Mouse (Mus musculus) hindbrain, embryonic 16.5 days (tissue): ENCODE results near the gene Mrpl44. TPM values are rescaled to one million over a fixed set of nuclear protein-coding genes. Genes with fewer than 3 reads are reported as not detected.

Experiments used
- ATAC-seq: fragments of 200-750 bp; cut with Nextera tagmentation; 2 replicates; pipeline ENCODE4 v1.8.0; 2017; ENCODE audit warnings: moderate TSS enrichment, moderate library complexity
- H3K27ac ChIP-seq: fragments of 300-500 bp; sonication (generic); 2 replicates; pipeline ENCODE4 v1.5.1; 2014; ENCODE audit warnings: low read depth, mild to moderate bottlenecking, control low read depth, low read length, moderate library complexity
- H3K27me3 ChIP-seq: fragments of 300-500 bp; sonication (generic); replicated peaks from 2 replicates; pipeline ENCODE4 v1.6.1; 2014; ENCODE audit warnings: low read length; ENCODE audit not compliant: control insufficient read depth, insufficient read depth
- H3K36me3 ChIP-seq: fragments of 300-500 bp; sonication (generic); 2 replicates; pipeline ENCODE4 v1.6.1; 2014; ENCODE audit warnings: mild to moderate bottlenecking, low read length, moderate library complexity, mixed read lengths; ENCODE audit not compliant: control insufficient read depth, insufficient read depth
- H3K4me1 ChIP-seq: fragments of 300-500 bp; sonication (generic); 2 replicates; pipeline ENCODE4 v1.6.1; 2014; ENCODE audit warnings: low read depth, low read length; ENCODE audit not compliant: control insufficient read depth, insufficient read depth
- H3K4me2 ChIP-seq: fragments of 300-500 bp; sonication (generic); 2 replicates; pipeline ENCODE4 v1.6.1; 2014; ENCODE audit warnings: mild to moderate bottlenecking, low read length, control low read depth, moderate library complexity
- H3K4me3 ChIP-seq: fragments of 300-500 bp; sonication (generic); 2 replicates; pipeline ENCODE4 v1.5.1; 2014; ENCODE audit warnings: mild to moderate bottlenecking, low read length, control low read depth, moderate library complexity
- H3K9ac ChIP-seq: fragments of 300-500 bp; sonication (generic); 2 replicates; pipeline ENCODE4 v1.6.1; 2014; ENCODE audit warnings: low read depth, mild to moderate bottlenecking, control low read depth, low read length, moderate library complexity
- H3K9me3 ChIP-seq: fragments of 300-500 bp; sonication (generic); 2 replicates; pipeline ENCODE4 v1.6.1; 2014; ENCODE audit warnings: mild to moderate bottlenecking, low read length, moderate library complexity; ENCODE audit not compliant: control insufficient read depth
- WGBS: fragments of 180-500 bp; shearing (Covaris S2); extraction: QIAGEN DNeasy Blood & Tissue Kit; methylation state at CpG from one replicate; pipeline ENCODE4 v1.1.7; 2014; 5-methylcytosine and 5-hydroxymethylcytosine counted together
- polyA plus RNA-seq: library from polyadenylated mRNA; unstranded; fragments of >200 nt; fragmentation: Nextera tagmentation; extraction: Ambion mirVana; gene quantifications from 2 replicates; pipeline ENCODE4 v1.2.1, GENCODE M21; 2015

Mrpl44 gene
- polyA plus RNA-seq, 1 experiment from 2014 or later: 41.2 TPM

DNA sequence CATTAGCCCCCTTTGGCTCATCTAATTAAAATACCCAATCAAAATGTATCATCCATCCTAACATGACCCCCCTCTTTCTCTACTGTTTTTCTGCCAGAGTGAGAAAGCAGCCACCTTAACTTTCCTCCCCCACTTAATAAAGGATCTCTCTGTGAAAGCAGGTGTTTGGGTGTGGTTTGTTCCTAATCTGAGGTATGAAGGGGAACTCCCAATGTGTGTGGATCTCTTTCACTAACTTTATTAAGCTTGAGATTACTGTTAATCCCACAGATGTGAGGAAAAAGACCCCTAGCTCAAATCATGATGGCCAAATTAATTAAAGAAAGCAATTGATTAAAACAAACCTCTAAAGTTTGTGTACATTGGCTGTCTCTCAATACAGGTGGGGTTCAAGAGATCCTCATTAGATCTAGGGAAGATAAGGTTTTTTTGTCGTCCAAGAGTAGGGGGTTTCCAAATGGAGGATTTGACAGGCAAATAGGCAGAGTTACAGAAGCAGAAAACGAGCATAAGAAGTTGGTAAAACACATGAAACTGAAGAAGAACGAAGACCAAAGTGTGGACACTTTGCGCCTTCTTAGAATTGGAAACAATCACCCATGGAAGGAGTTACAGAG is 1.5 kb upstream of the Mrpl44 start:
- Histone ChIP-seq H3K4me3 (no peak overlapping the region), H3K36me3 (peaks cover 6% of the 10 kb centered on the region), H3K4me1 (peaks cover 3% of the 10 kb centered on the region; the same call in 1 of the 2 replicates), H3K27me3 (no peaks in the 10 kb centered on the region), H3K27ac (no peak overlapping the region), H3K9ac (no peak overlapping the region), H3K9me3 (no peaks in the 10 kb centered on the region), H3K4me2 (no peak overlapping the region)
- 84% methylated on average over 4 of the region's 4 CpGs for WGBS
- no peak for ATAC-seq

DNA sequence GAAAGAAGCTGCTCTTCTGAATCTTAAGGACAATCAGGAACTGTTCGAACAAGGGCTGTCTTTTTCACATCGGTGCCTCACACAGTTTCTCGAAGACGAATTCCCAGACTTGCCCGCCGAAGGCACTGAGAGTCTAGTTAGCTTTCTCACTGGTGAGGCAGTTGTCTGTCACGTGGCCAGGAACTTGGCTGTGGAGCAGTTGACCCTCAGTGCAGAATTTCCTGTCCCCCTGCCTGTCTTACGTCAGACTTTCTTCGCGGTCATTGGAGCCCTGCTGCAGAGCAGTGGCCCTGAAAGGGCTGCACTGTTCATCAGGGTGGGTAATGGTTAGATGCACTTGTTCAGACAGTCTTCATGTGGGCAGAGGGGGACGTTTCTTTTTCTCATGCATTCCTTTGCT is 2.2 kb downstream of the Mrpl44 start:
- Histone ChIP-seq H3K36me3 (peaks cover 25% of the 10 kb centered on the region), H3K27me3 (no peaks in the 10 kb centered on the region)
- 84% methylated on average over 11 of the region's 11 CpGs for WGBS

DNA sequence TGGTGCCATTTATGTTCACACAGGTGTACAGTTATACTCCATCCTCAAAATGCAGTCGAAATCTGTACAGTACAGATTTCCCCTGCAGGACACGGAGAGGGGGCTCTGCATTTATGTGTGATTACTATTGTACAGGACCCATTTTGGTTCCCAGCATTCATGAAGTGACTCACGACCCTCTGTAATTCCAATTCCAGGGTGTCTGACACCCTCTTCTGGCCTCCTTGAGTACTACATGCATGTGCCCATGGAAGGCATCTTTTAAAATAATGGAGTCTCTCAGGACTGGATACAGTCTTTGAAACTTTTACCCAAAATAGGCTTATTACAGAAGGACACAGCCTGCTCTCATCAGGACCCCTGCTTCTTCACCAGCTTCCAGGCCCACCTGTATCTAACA is 6.6 kb downstream of the Mrpl44 start:
- peaks cover 25% of the 10 kb centered on the region for H3K36me3 ChIP-seq
- H3K4me1 ChIP-seq: no peaks in the 10 kb centered on the region
- no peak overlapping the region for H3K27ac ChIP-seq
- H3K27me3 ChIP-seq: no peaks in the 10 kb centered on the region
- no peak overlapping the region for H3K4me2 ChIP-seq
- H3K9me3 ChIP-seq: no peaks in the 10 kb centered on the region
- no peak overlapping the region for H3K4me3 ChIP-seq
- ATAC-seq: no peak
- H3K9ac ChIP-seq: no peak overlapping the region
- WGBS: 86% methylated on average over 3 of the region's 3 CpGs

More for the DNA sequence above, 2.2 kb downstream of the Mrpl44 start:
- H3K4me1 ChIP-seq: peaks cover 3% of the 10 kb centered on the region; the same call in 1 of the 2 replicates
- ATAC-seq: no peak
- H3K9me3 ChIP-seq: no peaks in the 10 kb centered on the region
- H3K9ac ChIP-seq: no peak overlapping the region
- no peak overlapping the region for H3K27ac ChIP-seq
- H3K4me3 ChIP-seq: no peak overlapping the region
- H3K4me2 ChIP-seq: no peak overlapping the region

DNA sequence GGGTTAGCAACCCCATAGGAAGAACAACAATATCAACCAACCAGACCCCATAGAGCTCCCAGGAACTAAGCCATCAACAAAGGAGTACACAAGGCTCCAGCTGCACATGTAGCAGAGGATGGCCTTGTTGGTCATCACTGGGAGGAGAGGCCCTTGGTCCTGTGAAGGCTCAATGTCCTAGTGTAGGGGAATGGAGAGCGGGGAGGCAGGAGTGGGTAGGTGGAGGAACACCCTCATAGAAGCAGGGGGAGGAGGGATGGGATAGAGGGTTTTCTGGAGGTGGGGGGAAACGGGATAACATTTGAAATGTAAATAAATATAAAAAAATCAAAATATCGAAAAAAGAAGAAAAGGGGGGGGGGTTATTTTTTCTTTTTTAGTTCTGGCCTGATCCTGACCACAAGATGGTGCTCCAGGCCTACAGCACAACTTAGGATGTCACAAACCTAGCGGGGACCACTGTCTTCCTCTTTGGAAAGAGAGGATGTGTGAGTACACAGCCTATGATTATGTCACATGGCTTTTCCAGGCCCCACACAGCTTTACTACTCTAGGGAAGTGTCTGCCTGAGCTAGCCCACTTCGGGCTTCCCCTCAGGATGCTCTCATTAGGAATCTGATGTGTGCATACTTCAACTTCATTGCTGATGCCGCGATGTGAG is 10.6 kb downstream of the Mrpl44 start:
- peaks cover 13% of the 10 kb centered on the region for H3K36me3 ChIP-seq
- H3K4me2 ChIP-seq: no peak overlapping the region
- peak; percentile 85 for ATAC-seq
- H3K9ac ChIP-seq: no peak overlapping the region
- H3K4me3 ChIP-seq: no peak overlapping the region
- no peaks in the 10 kb centered on the region for H3K27me3 ChIP-seq
- no peak overlapping the region for H3K27ac ChIP-seq
- no peaks in the 10 kb centered on the region for H3K9me3 ChIP-seq
- no peaks in the 10 kb centered on the region for H3K4me1 ChIP-seq
- 69% methylated on average over 7 of the region's 7 CpGs for WGBS

DNA sequence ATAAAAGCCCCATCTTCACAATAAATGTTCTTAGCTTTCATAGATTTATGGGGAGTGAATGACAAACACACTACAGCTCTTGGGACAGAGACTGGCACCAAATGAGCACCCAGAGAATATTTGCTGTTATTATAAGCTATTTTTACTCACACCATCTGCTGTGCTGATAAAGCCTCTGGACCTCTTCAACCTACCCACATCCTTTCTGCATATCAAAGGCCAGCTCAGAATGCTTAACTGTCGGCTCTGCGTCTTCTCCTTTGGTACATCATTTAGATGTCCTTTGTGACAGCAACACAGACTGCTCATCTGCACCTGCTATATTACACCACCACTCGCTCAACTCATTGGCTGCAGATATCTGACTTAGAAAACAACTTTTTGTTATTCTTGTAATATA is 21.3 kb downstream of the Mrpl44 start:
- Histone ChIP-seq H3K4me2 (no peak overlapping the region), H3K27me3 (no peaks in the 10 kb centered on the region), H3K4me3 (no peak overlapping the region), H3K27ac (no peak overlapping the region), H3K9me3 (no peaks in the 10 kb centered on the region), H3K4me1 (no peaks in the 10 kb centered on the region), H3K9ac (no peak overlapping the region), H3K36me3 (no peaks in the 10 kb centered on the region; the same call in 1 of the 2 replicates)
- no peak for ATAC-seq
- 82% methylated on average over 3 of the region's 3 CpGs for WGBS

DNA sequence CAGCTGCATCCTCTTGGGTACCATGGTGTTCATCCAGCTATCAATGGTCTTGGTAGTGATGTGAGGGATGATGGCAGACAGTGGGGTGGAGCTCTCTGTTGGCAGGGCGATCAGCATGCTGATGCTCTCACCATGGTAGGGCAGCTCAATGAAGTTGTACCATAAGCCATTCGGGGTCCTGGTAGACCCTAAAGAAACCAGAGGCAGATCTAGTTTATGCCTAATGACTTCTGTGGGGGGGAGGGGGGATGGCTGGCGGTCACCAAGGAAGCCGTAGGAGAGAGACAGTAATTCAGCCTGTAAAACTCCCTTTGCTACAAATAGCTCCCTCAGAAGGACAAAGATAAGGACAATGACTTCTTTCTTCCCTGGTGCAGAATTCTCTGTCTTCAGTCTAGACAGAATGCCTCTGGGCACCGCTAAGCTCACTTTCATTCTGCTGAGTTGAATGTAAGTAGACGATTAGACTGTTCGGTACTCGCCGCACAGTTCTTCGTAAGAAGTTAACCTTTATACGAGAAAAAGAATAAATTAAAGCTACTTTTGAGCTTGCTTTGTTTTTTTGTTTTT is 27.1 kb downstream of the Mrpl44 start:
- Histone ChIP-seq H3K4me2 (no peak overlapping the region), H3K4me1 (peaks cover 3% of the 10 kb centered on the region; the same call in 1 of the 2 replicates), H3K27ac (no peak overlapping the region), H3K9me3 (no peaks in the 10 kb centered on the region), H3K4me3 (no peak overlapping the region), H3K9ac (no peak overlapping the region), H3K36me3 (no peaks in the 10 kb centered on the region), H3K27me3 (no peaks in the 10 kb centered on the region)
- WGBS: 52% methylated on average over 11 of the region's 11 CpGs
- peak; percentile 83 for ATAC-seq

DNA sequence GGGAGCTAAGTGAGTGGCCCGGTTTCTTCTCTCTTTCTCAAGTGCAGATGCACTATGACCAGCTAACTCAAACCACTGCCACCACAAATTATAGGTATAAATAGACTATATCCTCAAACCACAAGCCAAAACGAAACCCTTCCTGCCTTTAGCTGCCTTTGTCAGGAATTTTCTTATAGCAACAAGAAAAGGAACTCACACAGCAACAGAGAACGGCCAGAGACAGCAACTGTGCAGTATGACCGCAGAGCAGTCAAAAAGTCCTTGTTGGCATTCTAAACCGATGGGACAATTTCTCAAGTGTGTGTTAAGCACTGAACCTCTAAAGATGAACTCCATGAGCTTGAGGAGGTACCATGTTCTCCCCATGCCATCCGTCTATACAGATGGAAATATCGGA is 27.8 kb downstream of the Mrpl44 start:
- no peak for ATAC-seq
- Histone ChIP-seq H3K9ac (no peak overlapping the region), H3K4me2 (no peak overlapping the region), H3K27me3 (no peaks in the 10 kb centered on the region), H3K4me1 (peaks cover 3% of the 10 kb centered on the region; the same call in 1 of the 2 replicates), H3K36me3 (no peaks in the 10 kb centered on the region), H3K9me3 (no peaks in the 10 kb centered on the region), H3K4me3 (no peak overlapping the region), H3K27ac (no peak overlapping the region)
- 78% methylated on average over 7 of the region's 7 CpGs for WGBS

DNA sequence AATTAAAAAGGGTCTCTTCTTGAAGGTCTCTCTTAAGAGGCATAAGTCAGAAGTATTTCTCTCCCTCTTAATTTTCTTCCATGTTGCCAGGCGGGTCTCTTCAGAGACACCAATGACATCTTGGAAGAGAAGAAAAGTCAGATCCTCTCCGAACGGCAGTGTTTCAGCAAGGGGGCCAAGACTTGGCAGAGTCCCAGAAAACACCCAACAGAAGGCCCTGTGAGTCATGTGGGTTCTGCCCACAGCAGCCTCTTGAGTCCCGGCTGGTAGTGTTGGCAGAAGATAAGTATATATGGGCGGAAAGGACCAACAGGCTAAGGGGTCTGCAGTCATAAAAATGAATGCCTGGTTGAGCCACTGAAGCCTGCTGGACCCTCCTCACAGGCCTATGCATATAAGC is 31.0 kb downstream of the Mrpl44 start:
- H3K4me1 ChIP-seq: peaks cover 3% of the 10 kb centered on the region; the same call in 1 of the 2 replicates
- no peak overlapping the region for H3K4me2 ChIP-seq
- no peaks in the 10 kb centered on the region for H3K9me3 ChIP-seq
- H3K4me3 ChIP-seq: no peak overlapping the region
- no peak overlapping the region for H3K27ac ChIP-seq
- no peaks in the 10 kb centered on the region; the same call in 1 of the 2 replicates for H3K36me3 ChIP-seq
- peak; percentile 71 for ATAC-seq
- no peak overlapping the region for H3K9ac ChIP-seq
- no peaks in the 10 kb centered on the region for H3K27me3 ChIP-seq
- 66% methylated on average over 5 of the region's 5 CpGs for WGBS

DNA sequence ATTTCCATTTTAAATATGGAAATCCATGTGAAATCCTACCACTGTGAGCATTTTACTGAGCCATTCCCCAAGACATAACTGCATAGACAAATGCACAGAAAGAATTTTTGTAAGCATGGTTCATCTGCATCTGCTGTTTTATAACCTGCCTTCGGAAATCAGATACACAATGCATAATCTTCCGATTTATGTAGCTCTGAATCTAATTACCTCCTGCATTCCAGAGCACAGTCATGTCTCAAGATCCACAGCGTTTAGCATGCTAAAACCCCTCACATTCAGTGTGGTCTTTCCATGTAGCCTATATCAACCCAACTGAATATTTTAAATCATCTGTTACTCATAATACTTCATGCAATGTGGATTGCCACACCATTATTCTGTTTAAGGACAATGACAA is 33.6 kb downstream of the Mrpl44 start:
- Histone ChIP-seq H3K36me3 (no peaks in the 10 kb centered on the region; the same call in 1 of the 2 replicates), H3K27me3 (no peaks in the 10 kb centered on the region), H3K4me1 (no peaks in the 10 kb centered on the region), H3K9me3 (no peaks in the 10 kb centered on the region), H3K4me2 (no peak overlapping the region), H3K27ac (no peak overlapping the region), H3K4me3 (no peak overlapping the region), H3K9ac (no peak overlapping the region)
- no peak for ATAC-seq
- WGBS: 80% methylated on average over 3 of the region's 3 CpGs
